1 mouse cellular context compared by ENCODE assay signal in the genomic region with DNA sequence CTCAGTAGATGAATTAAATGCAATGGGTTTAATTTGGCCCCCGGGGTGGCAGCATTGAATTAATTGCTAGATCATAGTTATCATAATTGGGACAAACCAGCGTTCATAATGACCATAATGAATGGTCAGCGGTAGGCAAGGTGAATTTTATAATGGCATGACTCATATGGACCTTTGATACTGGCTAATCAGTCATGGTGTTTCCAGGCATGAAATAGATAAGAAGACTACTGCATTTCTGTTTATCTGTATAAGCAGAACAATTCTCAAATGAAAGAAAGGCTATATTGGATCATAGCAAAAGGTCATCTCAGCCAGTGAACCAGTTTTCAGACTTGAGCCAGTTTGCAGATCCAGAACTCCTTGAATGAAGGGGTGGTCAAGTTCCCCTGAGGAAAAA.
TF ChIP-seq lines count a peak whose summit lies in the region.

No protein-coding gene starts in this region.

TF ChIP-seq in MEL, 35 proteins besides CTCF, POLR2A, EP300 and RAD21:
- TF ChIP-seq TBP (IDR thresholded peaks at IDR 0.05; ENCODE audit: low read depth, low read length) (no peak), USF1 (IDR thresholded peaks at IDR 0.05; ENCODE audit: low read depth, low read length) (no peak), HCFC1 (IDR thresholded peaks at IDR 0.05; ENCODE audit: low read depth, low read length) (no peak), ZMIZ1 (IDR thresholded peaks at IDR 0.05; ENCODE audit: low read depth, low read length) (no peak), TAL1 (IDR thresholded peaks at IDR 0.05; ENCODE audit: low read length) (peak; percentile 54), GABPA (IDR thresholded peaks at IDR 0.05; ENCODE audit: low read depth, low read length) (no peak), CHD1 (IDR thresholded peaks at IDR 0.05; ENCODE audit: low read depth, low read length) (no peak), MXI1 (IDR thresholded peaks at IDR 0.05; ENCODE audit: low read depth, low read length) (no peak), MEF2A (IDR thresholded peaks at IDR 0.05; ENCODE audit: extremely low read depth, insufficient replicate concordance, low read depth, low read length, poor library complexity, severe bottlenecking) (no peak), POLR2AphosphoS2 (IDR thresholded peaks at IDR 0.05; ENCODE audit: low read length) (no peak), E2F4 (IDR thresholded peaks at IDR 0.05; ENCODE audit: borderline replicate concordance, low read depth, low read length) (no peak), ETS1 (IDR thresholded peaks at IDR 0.05; ENCODE audit: low read depth, low read length) (peak; percentile 39; the same call in 1 of the 2 replicates), ZNF384 (IDR thresholded peaks at IDR 0.05; ENCODE audit: low read depth, low read length) (no peak), KAT2A (conservative IDR thresholded peaks at IDR 0.05; ENCODE audit: low read depth, low read length) (no peak), RCOR1 (IDR thresholded peaks at IDR 0.05; ENCODE audit: low read depth, low read length) (0 out of 2 replicates have a peak, but pooled peaks have one; percentile 22), MAFK (IDR thresholded peaks at IDR 0.05; ENCODE audit: borderline replicate concordance, low read depth, low read length) (no peak), POLR2AphosphoS5 (IDR thresholded peaks at IDR 0.05; ENCODE audit: borderline replicate concordance, low read depth, low read length) (no peak), TCF12 (IDR thresholded peaks at IDR 0.05; ENCODE audit: low read depth, low read length) (peak; percentile 83), BHLHE40 (IDR thresholded peaks at IDR 0.05; ENCODE audit: borderline replicate concordance, low read depth, low read length) (no peak), MAZ (IDR thresholded peaks at IDR 0.05; ENCODE audit: low read depth, low read length) (no peak), NRF1 (IDR thresholded peaks at IDR 0.05; ENCODE audit: insufficient read depth, low read depth, low read length, poor library complexity, severe bottlenecking) (no peak), NELFE (IDR thresholded peaks at IDR 0.05; ENCODE audit: low read depth, low read length) (no peak), ZKSCAN1 (IDR thresholded peaks at IDR 0.05; ENCODE audit: low read depth, low read length) (no peak), ZC3H11A (IDR thresholded peaks at IDR 0.05; ENCODE audit: low read depth, low read length) (no peak), GATA1 (IDR thresholded peaks at IDR 0.05; ENCODE audit: low read depth, low read length) (peak; percentile 86), MYC (IDR thresholded peaks at IDR 0.05; ENCODE audit: low read depth, low read length) (no peak), JUND (IDR thresholded peaks at IDR 0.05; ENCODE audit: low read depth, low read length) (no peak), SMC3 (IDR thresholded peaks at IDR 0.05; ENCODE audit: low read depth, low read length) (no peak), MAX (IDR thresholded peaks at IDR 0.05; ENCODE audit: low read length) (no peak), UBTF (IDR thresholded peaks at IDR 0.05; ENCODE audit: borderline replicate concordance, insufficient read depth, low read depth, low read length) (no peak), CHD2 (IDR thresholded peaks at IDR 0.05; ENCODE audit: low read length) (no peak)
